In the genomic region with DNA sequence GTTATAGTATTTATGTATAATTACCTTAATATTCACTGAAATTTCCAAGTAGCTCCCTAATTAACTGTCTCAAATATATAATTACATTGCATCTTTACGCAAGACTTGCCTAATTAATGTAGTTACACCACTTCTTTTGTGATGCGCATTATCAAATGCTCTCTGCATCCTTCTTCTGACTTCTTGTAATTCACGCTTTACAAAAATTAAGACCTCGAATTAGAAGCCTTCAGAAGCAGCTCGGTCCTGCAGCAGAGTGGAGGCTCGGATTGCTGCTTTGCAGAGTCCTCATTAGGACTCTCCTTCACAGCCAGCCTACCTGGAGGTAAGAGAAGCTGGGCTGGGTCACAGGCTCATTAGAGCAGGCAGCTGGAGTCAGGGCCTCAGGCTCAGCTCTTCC, we compare ENCODE assay signal across 17 mouse cellular contexts.
"Had no signal": no experiment of that assay in that cellular context is flagged by ENCODE, and none has a peak within 500 bp of the region (broad histone marks: within the 10 kb centered on the region; RNA-seq: fewer than 3 reads in every experiment).

No protein-coding gene starts in this region.

- H3K4me1 ChIP-seq: lung, embryonic 15.5 days; megakaryocyte, embryonic 14.5 days; neural tube, embryonic 12.5 days; stomach, embryonic 15.5 days had no signal

- H3K4me2 ChIP-seq: lung, embryonic 15.5 days; midbrain, embryonic 12.5 days; neural tube, embryonic 12.5 days; stomach, embryonic 15.5 days had no signal

- ATAC-seq: liver, postnatal 0 days; lung, postnatal 0 days had no signal

- H3K9me3 ChIP-seq: lung, embryonic 15.5 days; midbrain, embryonic 12.5 days; neural tube, embryonic 12.5 days; stomach, embryonic 15.5 days had no signal

- H3K36me3 ChIP-seq: lung, embryonic 15.5 days; midbrain, embryonic 12.5 days; neural tube, embryonic 12.5 days; stomach, embryonic 15.5 days had no signal

- H3K4me3 ChIP-seq: lung, embryonic 15.5 days; megakaryocyte, embryonic 14.5 days; midbrain, embryonic 12.5 days; neural tube, embryonic 12.5 days; stomach, embryonic 15.5 days had no signal

- H3K9ac ChIP-seq: liver, postnatal 0 days; lung, embryonic 15.5 days; midbrain, embryonic 12.5 days; neural tube, embryonic 12.5 days; stomach, embryonic 15.5 days had no signal

- DNase-seq: liver, postnatal 0 days; lung, adult 2 months; lung, postnatal 14 days; lung, postnatal 36 days; midbrain, embryonic 14.5 days; right cerebral cortex, postnatal 14 days; thymus, adult 2 months; thymus, postnatal 25 days; thymus, postnatal 4 days had no signal

- H3K27ac ChIP-seq: lung, embryonic 15.5 days; macrophage; midbrain, embryonic 12.5 days; neural tube, embryonic 12.5 days; stomach, embryonic 15.5 days; stomach, postnatal 0 days had no signal

- H3K27me3 ChIP-seq: lung, embryonic 15.5 days; midbrain, embryonic 12.5 days; neural tube, embryonic 12.5 days; stomach, embryonic 15.5 days had no signal
